Mouse (Mus musculus): ENCODE results near the gene Rbbp9. TPM values are rescaled to one million over a fixed set of nuclear protein-coding genes. Genes with fewer than 3 reads are reported as not detected.
"Not testable (repeated sequence)": the region's sequence is repeated elsewhere in the genome, so short reads cannot be mapped to it uniquely, and the experiment has no call there.

Rbbp9 gene
- total RNA-seq (2021) = 1 to 10 TPM; 4.6 to 5.1 TPM
- long read RNA-seq, experiment 1, partial matches to known transcripts = 0 of 4 reads
- long read RNA-seq, experiment 1, other reads (novel, unspliced or antisense) = 2 of 4 reads
- long read RNA-seq, experiment 2, partial matches to known transcripts = 0 of 4 reads
- long read RNA-seq, experiment 2, other reads (novel, unspliced or antisense) = 0 of 4 reads

DNA sequence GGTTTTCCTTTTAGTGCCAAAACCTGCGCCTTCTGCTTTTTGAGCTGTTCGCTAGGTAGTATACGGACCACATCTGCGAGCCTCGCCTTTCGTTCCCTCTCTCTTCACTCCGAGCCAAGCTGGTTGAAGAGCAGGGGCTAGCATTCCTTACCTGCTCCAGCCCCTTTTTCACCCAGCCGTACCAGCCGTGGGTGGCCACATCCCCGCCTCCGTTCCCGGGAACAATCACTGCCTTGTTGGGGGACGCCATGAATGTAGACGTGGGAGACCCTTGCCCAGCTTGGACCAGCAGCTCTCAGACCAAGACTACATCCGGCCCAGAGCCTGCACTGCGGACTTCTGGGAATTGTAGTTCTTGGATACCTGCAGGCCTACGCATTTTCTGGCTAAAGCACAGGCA is at the start of gene Rbbp9:
Gene Rbbp9 (minus strand): TSS at position 341 of the 400 bp plus-strand sequence.
- intact Hi-C loops (cut with DNase I) = no loop called here
- peak; percentile 25 to 43 for DNase-seq

- intact Hi-C loops (cut with DNase I) = no loop called here
- DNase-seq = peak; percentile 80 to 81
These were observed 49.4 kb upstream of the Rbbp9 start, which contains the start of gene Dtd1 for GRCm38 (mm10) chr2:144599831-144600687. Gene Dtd1, plus strand, starts transcription at chr2:144599897.

DNA sequence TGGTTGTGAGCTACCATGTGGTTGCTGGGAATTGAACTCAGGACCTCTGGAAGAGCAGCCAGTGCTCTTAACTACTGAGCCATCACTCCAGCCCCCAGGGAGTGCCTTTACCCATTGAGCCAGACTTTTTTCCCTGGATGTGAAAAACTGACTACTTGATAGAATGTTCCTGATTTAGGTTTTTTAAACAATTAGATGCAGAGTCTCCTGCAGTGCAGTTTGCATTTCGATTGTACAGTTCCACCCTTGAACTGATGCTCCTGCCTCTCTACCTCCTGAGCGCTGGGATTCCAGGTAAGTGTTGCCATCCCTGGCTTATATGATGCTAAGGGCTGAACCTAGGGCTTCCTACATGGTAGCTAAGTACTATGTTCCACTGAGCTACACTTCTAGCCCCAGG is 47.3 kb upstream of the Rbbp9 start:
- intact Hi-C loops (cut with DNase I) = no loop called here
- DNase-seq = no peak

DNA sequence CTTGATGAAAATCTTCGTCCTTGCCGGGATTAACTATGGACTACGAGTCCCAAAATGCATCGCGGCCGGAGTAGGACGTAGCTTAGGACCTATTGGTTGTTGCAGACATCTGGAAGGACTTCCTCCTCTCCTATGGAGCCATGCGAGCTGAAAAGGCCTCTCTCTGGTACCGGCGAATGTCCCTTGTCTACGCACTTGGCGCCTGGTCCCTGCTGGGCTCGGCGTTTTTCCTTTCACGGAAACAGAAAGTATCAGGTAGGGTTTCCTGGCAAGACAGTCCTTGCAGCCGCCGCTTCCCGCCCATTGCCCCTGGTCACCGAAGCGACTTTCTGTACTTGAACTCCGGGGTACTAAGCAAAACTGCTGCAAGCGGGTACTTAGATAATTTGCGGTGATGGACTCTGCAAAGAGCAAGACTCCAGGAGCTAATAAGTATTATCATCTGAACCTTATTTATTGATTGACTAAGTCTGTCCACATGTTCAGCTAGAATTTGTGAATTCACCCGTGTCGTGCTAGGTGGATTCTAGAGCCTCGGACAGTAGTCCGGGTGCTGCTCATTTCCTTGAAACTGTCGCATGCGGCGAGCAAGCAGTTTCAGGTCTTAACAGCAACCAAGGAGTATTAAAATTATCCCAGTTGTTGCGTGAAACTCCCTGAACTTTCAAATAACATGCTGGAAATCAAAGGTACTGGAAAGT is 43.4 kb upstream of the Rbbp9 start, which contains the start of gene Smim26:
Gene Smim26 (plus strand): TSS at position 104 of the 701 bp plus-strand sequence.
- intact Hi-C loops (cut with DNase I) = no loop called here
- DNase-seq = peak; percentile 61 to 63

DNA sequence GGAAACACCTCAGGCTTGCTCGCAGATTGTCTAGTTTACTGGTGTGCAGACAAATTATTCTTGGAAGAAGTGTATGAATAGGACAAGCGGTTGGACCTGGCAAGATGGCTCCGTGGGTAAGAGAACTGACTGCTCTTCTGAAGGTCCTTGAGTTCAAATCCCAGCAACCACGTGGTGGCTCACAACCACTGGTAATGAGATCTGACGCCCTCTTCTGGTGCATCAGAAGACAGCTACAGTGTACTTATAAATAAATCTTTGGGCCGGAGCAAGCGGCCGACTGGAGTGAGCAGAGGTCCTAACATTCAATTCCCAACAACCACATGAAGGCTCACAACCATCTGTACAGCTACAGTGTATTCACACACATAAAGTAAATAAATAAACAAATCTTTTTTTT is 42.4 kb upstream of the Rbbp9 start:
- DNase-seq; intact Hi-C loops (cut with DNase I): not testable (repeated sequence)

DNA sequence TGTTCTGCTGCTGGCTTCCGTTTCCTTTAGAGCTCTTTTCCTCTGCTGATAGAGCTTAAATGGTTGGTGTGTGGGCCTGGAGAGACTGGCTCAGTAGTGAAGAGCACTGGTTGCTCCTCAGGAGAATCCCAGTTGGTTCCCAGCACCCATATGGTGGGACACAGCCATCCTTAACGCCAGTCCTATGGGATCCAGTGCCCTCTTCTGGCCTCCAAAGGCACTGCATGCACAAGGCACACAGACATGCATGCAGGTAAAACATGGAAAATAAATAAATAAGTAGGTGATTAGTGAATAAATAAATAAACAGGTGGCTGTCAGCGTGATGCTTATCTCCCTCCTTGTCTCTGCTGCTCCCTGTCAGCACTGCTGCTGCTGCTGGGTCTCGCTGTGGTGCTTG is 38.1 kb upstream of the Rbbp9 start:
- intact Hi-C loops (cut with DNase I) = no loop called here
- DNase-seq = no peak

DNA sequence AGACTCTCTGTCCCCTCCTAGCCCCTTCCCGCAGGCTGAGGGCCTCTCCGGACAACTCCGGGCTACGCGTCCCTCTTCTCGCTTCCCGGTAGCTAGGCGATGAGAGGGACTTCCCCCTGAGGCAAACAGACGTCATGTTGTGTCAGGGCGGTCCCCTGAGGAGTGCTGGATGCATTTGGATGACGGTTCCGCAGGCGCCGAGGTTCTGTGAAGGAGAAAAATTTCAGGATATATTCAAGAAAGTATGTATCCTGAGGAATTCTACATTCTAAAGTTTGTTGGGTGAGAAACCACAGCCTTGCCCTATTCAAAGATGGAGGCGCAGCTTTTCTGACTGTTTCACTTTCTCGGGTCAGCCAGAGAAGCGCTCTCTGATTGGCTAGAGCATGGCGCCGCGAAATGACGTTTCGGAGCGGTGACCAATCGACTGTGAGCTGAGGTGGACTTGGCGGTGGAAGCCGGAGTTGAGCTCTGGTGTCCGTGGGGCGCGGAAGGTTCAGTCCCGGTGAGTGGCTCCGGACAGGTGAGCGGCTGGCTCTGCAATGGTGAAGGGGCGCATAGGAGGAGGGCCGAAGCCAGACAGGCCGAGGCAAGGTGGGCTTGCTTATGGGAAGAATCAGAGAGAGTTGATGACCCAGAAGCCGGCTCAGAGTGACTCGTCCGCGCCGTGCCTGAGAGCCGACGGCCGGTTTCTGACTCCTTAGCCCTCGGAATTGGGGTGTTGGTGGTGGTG is 5.3 kb upstream of the Rbbp9 start, which contains the start of gene Sec23b:
Gene Sec23b (plus strand): TSS at position 410 of the 733 bp plus-strand sequence.
- DNase-seq = peak; percentile 92 to 96
- intact Hi-C loops (cut with DNase I) = no loop called here

DNA sequence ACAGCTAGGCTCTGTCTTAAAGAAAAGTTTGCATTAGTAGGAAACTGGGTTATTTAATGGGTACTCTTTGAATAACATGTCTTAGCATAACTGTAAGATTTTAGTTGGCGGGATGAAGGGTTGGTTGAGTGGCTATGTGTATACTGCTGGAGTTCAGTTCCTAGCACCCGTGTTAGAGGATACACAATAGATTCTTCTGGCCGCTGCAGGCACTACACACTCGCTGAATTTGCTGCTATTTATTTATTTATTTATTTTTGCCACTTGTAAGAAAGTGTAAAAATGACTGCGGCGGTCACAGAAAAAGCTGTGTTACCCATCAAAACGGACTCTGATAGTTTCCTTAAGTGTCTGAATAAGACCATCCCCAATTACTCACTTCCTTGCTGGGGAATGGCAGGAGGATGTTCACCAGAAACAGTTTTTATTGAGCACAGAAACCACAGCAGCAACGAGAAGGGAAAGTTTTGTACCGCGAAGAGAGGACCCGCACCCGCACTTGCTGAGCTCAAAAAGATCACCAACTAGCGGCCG is 4.7 kb upstream of the Rbbp9 start:
- no peak for DNase-seq
- intact Hi-C loops (cut with DNase I) = no loop called here

DNA sequence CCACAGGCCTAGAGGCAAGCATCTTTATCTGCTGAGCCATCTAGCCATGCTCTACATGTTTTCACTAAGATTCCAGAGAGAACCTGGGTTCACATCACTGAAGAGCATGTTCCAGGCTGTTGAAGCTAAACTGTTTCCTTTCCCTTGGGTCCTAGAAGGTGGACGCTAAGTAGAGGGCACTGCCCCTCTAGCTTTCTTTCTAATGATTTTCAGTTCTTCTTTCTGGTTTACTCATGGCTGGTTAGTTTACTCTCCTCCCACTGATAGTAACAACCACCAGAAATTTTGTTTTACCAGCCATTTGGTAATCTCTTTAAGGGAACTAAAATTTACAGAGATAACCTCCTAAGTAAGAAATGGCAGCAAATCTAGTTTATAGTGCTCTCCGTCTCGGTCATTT is 3.2 kb upstream of the Rbbp9 start:
- intact Hi-C loops (cut with DNase I) = no loop called here
- DNase-seq = no peak

DNA sequence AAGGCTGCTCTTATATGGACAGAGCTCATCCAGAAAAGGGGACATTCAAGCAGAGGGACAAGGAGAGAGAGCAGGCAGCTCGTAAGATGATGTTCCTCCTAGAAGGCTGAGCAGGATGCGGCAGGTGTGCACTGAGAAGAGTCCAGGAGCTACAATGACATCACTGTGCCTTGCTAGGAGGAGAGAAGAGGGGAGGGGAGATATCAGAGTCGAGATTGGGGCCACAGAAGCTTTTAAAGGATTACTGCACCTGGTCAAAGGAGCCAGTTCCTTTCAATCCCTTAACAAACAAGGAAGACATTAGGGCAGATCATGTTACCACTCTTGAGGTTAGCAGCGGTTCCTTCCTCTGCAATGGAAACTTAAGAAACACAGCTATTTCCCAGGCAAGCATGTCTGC is 3.1 kb downstream of the Rbbp9 start:
- intact Hi-C loops (cut with DNase I) = no loop called here
- no peak for DNase-seq

GRCm38 (mm10) chr2:144545481-144545880 is 5.2 kb downstream of the Rbbp9 start:
- intact Hi-C loops (cut with DNase I) = no loop called here
- no peak for DNase-seq

DNA sequence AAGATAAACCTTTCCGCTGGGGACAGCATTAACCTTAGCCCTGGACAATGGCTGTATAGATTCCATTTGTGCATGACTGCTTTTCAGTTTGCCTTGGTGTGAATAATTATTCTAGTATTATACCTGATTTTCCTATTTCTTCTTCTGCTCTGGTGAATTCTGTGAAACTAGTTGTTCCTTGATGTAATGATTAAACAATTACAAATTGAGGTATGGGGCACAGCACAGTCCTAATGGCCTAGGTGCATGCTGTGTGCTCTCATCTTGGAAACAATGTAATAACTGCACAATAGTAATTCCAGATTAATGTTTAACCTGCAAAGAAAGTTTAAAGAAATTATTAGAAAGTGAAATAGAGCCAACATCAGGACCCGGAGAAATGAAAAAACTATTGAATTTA is 5.6 kb downstream of the Rbbp9 start:
- intact Hi-C loops (cut with DNase I) = no loop called here

DNA sequence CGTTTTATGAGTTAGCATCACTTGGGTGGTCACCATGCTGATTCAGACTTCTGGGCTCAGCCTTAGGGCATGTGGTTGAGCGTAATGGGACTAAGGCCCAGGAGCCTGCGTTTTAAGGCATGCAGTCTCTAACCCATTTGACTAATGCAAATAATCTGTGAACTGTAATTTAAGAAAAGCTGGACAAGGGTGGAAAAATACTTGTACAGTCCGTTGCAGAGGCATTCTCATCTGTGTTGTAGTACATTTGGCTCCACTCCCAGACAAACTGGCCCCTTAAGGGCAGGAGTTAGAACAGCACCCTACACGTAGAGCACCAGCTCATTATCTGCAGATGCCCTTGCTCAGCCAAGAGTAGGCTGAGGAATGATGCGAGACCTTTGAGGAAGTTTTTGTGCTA is 6.0 kb downstream of the Rbbp9 start:
- intact Hi-C loops (cut with DNase I) = no loop called here
- no peak for DNase-seq

More for the DNA sequence above, 5.6 kb downstream of the Rbbp9 start:
- no peak for DNase-seq

DNA sequence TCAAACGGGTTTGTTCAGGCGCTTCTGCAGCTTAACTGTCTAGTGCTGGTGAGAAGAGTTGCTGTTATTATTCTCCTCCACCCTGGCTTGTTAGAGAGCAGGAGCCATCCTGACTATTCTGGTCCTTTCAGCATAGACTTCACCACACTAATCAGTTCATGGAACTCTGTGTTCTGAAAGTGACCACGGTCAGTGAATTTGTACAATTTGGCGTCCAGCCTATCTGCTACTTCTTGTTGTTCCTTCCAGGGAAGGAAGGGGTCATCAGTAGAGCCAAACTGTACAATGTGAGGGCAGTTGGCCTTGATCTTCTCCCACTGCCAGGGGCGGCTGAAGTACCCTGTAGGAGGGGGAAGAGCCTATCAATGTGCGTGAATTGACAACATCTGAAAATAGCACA is 7.0 kb downstream of the Rbbp9 start:
- DNase-seq = no peak
- intact Hi-C loops (cut with DNase I) = no loop called here

DNA sequence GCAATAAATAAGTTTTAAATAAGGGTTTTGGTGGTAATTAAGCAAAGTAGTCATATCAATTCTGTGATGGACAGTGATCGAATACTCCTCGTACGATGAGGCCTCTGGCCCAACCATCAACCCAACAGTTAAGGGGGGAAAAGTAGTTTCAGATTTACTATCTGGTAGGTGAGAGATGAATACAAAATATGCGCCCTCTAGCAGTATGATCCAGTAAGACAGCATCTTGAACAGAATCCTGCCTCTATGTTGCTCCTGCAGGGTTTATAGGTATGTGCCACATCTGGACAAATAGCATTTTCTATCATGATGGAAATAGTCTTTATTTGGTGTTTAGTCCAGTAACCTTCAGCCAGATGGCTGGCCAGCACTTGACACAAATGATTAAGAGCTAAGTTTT is 9.4 kb downstream of the Rbbp9 start:
- no peak for DNase-seq
- intact Hi-C loops (cut with DNase I) = no loop called here

- intact Hi-C loops (cut with DNase I) = no loop called here
- DNase-seq = no peak
These were observed 13.5 kb downstream of the Rbbp9 start for GRCm38 (mm10) chr2:144537123-144537522.

DNA sequence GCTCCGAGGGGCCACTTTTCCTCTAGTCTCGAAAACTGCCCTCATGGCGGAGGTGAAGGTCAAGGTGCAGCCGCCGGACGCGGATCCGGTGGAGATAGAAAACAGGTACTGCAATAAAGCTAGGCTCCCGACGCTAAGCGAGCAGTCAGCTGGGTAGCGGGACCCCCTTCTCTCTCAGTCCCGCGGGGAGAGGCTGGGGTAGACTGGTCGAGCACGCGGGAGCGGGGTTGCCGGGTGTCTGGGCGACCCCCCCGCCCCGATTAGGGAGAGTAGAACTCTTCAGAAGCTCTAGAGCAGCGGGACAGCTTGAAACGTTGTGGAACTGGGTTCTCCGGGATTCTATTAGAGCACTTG is 22.9 kb downstream of the Rbbp9 start:
- intact Hi-C loops (cut with DNase I) = no loop called here
- DNase-seq = no peak

GRCm38 (mm10) chr2:144526981-144527820 is 23.5 kb downstream of the Rbbp9 start, which contains the start of the genes Dzank1 and Polr3f:
Gene Dzank1, minus strand, starts transcription at chr2:144527414.
Gene Polr3f, plus strand, starts transcription at chr2:144527718.
- DNase-seq = peak; percentile 91 to 98
- intact Hi-C loops (cut with DNase I) = no loop called here

- intact Hi-C loops (cut with DNase I) = no loop called here
- DNase-seq = no peak
These were observed 24.8 kb downstream of the Rbbp9 start for GRCm38 (mm10) chr2:144525856-144526255.
